Mouse (Mus musculus) brain, embryonic 14.5 days (tissue): ENCODE measurements around the gene Dnajc24. TPM values are rescaled to one million over a fixed set of nuclear protein-coding genes. Genes with fewer than 3 reads are reported as not detected.
A peak's percentile ranks its signal among the peaks of the same experiment; 100 is the strongest.

Experiments used
- DNase-seq: peaks from one replicate; pipeline ENCODE4 v3.0.0-alpha.2; 2011; ENCODE audit warnings: low read depth
- CTCF ChIP-seq: fragments of 200-500 bp; IDR thresholded peaks from 2 replicates; pipeline ENCODE4 v1.5.1; 2012; ENCODE audit warnings: inconsistent platforms, mild to moderate bottlenecking, moderate library complexity, borderline replicate concordance; ENCODE audit not compliant: insufficient read depth, insufficient read length; ENCODE audit errors: extremely low read depth
- POLR2A ChIP-seq: fragments of 200-500 bp; IDR thresholded peaks from 2 replicates; pipeline ENCODE4 v1.6.1; 2012; ENCODE audit warnings: mild to moderate bottlenecking, inconsistent platforms, borderline replicate concordance; ENCODE audit not compliant: poor library complexity, insufficient read depth, insufficient read length, severe bottlenecking; ENCODE audit errors: extremely low read depth
- polyA plus RNA-seq: library from polyadenylated mRNA; depleted of rRNA; stranded (reverse); fragments of >200 nt; gene quantifications from 2 replicates; pipeline ENCODE4 v1.2.3, GENCODE M21; 2012; rRNA removed

The Dnajc24 gene
- polyA plus RNA-seq, 1 experiment, result 24.9 TPM

DNA sequence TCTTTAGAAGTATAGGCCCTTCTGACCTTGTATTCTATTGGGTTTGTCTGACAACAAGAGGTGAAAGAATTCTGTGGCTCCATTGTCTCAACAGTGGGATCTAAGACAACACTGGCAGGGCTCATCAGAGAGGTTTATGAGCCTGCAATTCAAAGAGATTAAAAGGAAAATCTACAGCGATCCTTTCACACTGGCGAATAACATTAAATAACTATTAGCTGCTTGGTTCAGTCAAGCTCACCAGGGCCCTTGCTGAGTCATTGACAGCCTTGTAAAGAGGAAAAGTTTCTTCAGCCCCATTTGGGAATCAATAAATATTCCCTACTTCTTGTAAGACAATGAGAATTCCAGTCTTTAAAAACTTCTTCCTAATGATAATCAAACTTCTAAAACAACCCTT lies 29.4 kb downstream of the Dnajc24 start:
- peak; percentile 17 for DNase-seq
- no peak for TF ChIP-seq CTCF
- no peak for TF ChIP-seq POLR2A

DNA sequence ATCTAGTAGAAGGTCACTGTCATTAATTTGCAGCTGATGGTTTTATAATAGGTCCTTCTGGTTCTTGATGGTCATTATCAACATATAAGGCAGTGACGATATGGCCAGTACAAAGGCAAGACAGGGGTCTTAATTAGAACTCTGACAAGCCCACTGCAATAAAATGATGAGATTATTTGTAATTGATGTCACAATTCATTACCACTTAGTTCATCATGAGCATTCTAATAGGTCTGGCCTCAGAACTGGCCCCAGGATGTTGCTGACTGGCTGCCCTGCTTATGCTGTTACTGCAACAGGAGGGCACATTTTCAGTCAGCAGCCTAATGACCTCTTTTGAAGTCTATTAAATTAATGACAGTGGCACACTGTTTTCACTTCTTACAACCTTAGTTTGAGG lies 39.9 kb downstream of the Dnajc24 start:
- no peak for DNase-seq
- TF ChIP-seq CTCF (no peak), POLR2A (no peak)

DNA sequence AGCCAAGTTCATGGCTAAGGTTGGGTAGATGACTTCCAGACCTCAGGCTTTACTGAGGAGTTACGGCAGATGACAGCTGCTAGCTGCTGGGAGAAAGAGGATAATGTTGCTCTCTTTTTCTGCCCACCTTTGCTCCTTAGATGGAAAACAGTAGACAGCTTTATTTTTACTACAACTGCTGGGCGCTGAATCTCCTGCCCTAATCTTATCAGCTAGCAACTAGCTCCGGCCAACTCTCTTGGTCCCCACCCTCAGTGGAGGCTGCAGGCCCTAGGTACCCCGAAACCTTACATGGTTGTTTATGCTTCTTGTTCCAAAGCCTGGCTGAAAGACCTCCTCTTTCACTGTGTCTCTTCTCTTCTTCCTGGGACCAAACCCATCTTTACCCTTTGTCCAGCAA lies 49.5 kb downstream of the Dnajc24 start:
- TF ChIP-seq CTCF, result no peak
- no peak for TF ChIP-seq POLR2A
- DNase-seq, result no peak

DNA sequence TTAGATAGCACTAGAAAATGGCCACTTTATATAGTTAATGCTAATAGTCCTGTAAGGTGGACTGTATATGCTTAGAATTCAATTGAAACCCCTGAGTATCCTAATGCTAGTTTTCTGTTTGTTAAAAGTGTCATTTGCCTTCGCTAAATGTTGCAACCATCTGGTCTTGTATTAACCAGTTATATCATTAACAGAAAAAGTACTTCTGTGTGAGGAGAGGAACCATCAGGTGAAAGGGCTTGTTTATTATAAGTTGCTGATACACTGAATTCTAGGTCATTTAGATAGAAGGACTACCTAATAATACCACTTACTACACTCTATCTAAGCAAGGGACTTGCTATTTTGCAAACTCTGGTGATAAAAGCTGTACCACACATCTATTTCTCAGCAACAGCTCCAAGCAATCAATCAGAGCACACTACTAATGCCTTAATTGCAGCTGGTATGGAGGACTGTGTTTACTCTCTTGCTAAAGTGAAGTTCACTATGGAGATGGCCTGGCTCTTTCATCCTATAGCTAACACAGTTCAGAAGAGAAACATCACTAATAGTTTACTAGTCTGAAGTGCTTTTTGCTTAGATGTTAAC lies 51.9 kb downstream of the Dnajc24 start:
- TF ChIP-seq POLR2A (no peak), CTCF (no peak)
- DNase-seq, result no peak

DNA sequence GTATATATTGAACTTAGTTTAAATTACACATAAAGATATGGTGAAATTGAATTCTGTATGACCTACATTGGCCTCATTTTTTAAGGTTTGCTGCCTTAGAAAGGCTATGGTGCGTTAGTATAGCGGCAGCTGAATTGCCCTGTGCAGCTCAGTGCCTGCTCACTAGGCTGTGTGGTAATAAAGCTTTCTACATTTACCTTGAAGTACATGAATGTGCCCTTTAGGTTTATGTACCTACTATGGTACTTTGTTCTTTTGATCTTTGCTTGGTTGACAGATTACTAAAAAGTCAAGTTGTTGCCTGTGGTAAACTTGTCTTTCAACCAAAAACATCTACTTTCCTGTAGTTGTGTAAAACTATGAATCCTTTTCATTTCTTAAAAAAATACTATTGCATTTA lies 53.2 kb downstream of the Dnajc24 start:
- no peak for DNase-seq
- no peak for TF ChIP-seq CTCF
- TF ChIP-seq POLR2A, result no peak

DNA sequence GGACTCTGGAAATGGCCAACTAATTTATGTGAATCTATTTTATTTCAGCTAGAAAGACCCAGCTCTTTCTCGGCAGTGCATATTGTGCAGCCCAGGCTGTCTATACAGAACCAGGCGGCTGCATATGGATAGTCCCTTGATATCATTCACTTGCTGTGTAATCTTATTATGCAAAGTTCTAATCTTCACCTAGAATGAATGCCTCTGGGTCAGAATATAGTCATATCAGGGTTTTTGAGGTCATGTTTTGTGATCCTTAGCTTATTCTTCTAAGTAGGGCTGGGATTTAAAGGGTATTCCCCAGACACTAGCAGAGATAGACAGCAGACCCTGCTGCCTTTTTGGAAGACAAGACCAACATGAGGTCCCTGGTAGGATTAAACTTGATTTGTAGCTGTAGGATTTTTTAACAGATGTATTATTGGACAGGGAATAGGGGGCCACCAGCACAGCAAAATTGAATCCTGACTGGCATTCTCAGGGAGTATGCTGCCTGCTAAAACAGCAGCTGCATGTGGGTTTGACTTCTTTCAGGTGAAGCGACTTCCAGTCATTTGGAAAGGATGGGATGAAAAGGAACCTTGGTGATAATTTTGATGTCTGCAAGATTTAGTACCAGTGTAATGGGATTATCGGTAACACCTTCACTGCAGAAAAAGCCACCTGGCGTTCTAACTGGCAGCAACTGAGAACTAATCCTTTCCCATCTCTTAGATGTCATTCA lies 85.6 kb downstream of the Dnajc24 start:
- TF ChIP-seq CTCF (no peak), POLR2A (no peak)
- peak; percentile 64 for DNase-seq

Other genes with a start within 250 kb of the Dnajc24 start
- 13.7 and 14.1 TPM in 2 replicates for gene Elp4, start 99.0 kb downstream of the Dnajc24 start, polyA plus RNA-seq
- gene Immp1l, start 98.9 kb downstream of the Dnajc24 start, polyA plus RNA-seq, result 36.6 and 45.8 TPM in 2 replicates